In the genomic region with DNA sequence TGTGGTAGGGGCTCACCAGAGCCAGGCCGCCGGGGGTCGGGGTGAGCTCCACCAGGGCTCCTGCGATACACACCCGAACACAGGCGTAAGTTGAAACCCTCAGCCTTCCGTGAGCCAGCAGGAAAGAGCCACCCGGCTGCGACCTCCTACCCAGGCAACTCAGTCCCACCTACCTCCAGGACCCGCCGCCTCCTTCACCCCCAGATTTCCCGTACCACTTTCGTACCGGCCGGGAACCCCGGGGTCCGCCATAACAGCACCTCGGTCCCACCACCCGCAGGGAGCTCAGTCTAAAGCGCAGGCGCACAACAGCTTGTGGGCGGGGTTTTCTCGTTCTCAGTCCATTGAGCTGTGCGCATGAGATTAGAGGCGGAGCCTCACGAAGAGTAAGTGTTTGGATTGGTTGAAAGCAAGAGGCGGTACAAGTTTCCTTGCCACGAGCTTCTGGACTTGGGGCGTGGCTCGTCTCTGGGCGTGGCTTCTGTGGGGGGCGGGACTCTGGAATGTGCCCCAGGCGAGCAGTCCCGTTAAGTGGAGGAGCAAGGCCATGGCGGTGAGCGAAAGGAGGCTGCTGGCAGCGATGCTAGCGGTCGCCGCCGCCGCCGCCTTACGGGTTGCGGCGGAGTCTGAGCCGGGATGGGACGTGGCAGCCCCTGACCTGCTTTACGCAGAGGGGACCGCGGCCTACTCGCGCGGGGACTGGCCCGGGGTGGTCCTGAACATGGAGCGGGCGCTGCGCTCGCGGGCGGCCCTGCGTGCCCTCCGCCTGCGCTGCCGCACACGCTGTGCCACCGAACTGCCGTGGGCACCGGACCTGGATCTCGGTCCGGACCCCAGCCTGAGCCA, we compare ENCODE assay signal across 8 mouse cellular contexts. TPM values are rescaled to one million over a fixed set of nuclear protein-coding genes. Genes with fewer than 3 reads are reported as not detected.
A peak's percentile ranks its signal among the peaks of the same experiment; 100 is the strongest.
DNase-seq lines count a peak whose midpoint lies in the region; ATAC-seq and TF ChIP-seq lines count a peak whose summit lies in the region.

A gene (minus strand): TSS at position 303 of the 846 bp plus-strand sequence.
A gene (plus strand): TSS at position 506 of the 846 bp plus-strand sequence.

- peak within 1 kb of the TSS; percentile 83 for H3K27ac ChIP-seq in embryonic facial prominence, embryonic 13.5 days
- peak within 1 kb of the TSS; percentile 55; the same call in 1 of the 2 replicates for H3K27ac ChIP-seq in kidney, adult 2 months (ENCODE audit: insufficient read depth, low read depth, low read length)
- peak within 1 kb of the TSS; percentile 64 for H3K27ac ChIP-seq in limb, embryonic 12.5 days
- peak within 1 kb of the TSS; percentile 52 for H3K27ac ChIP-seq in midbrain, embryonic 15.5 days
- H3K27ac ChIP-seq in spleen, adult 2 months (ENCODE audit: insufficient read depth, low read length) = no peak within 1 kb of the TSS

- DNase-seq in 3134 (ENCODE audit: extremely low read depth, insufficient read length, low spot score) = peak; percentile 96
- peak; percentile 99 for DNase-seq in adrenal gland, postnatal 36 days
- DNase-seq in heart, adult 18-20 months = peak; percentile 100
- peak; percentile 100 for DNase-seq in kidney, adult 2 months
- peak; percentile 98 to 99 for DNase-seq in spleen, adult 2 months (ENCODE audit: low read depth in 1 of 2, low spot score in 2 of 2)

- peak; percentile 97 for ATAC-seq in embryonic facial prominence, embryonic 13.5 days (ENCODE audit: insufficient number of reproducible peaks, insufficient read depth, low FRiP score, low TSS enrichment, low read depth)
- ATAC-seq in limb, embryonic 12.5 days (ENCODE audit: insufficient number of reproducible peaks, insufficient read depth, low FRiP score, low TSS enrichment, low read depth) = peak; percentile 93
- peak; percentile 96 for ATAC-seq in midbrain, embryonic 15.5 days (replicated peaks)

- peaks cover 13% of the 10 kb centered on the region for H3K4me1 ChIP-seq in embryonic facial prominence, embryonic 13.5 days
- no peaks in the 10 kb centered on the region; the same call in 1 of the 2 replicates for H3K4me1 ChIP-seq in kidney, adult 2 months (ENCODE audit: control insufficient read depth, insufficient read depth, low read length)
- peaks cover 19% of the 10 kb centered on the region for H3K4me1 ChIP-seq in limb, embryonic 12.5 days (replicated peaks)
- peaks cover 16% of the 10 kb centered on the region for H3K4me1 ChIP-seq in midbrain, embryonic 15.5 days
- H3K4me1 ChIP-seq in spleen, adult 2 months (ENCODE audit: control insufficient read depth, insufficient read depth, insufficient read length) = peaks cover 2% of the 10 kb centered on the region

- peak within 1 kb of the TSS; percentile 89 for H3K9ac ChIP-seq in embryonic facial prominence, embryonic 13.5 days
- peak within 1 kb of the TSS; percentile 84 for H3K9ac ChIP-seq in limb, embryonic 12.5 days (replicated peaks)
- H3K9ac ChIP-seq in midbrain, embryonic 15.5 days = peak within 1 kb of the TSS; percentile 66

- peak within 1 kb of the TSS; percentile 95 for H3K4me3 ChIP-seq in embryonic facial prominence, embryonic 13.5 days
- peak within 1 kb of the TSS; percentile 98 for H3K4me3 ChIP-seq in kidney, adult 2 months (ENCODE audit: insufficient read depth, low read depth, low read length)
- H3K4me3 ChIP-seq in limb, embryonic 12.5 days (replicated peaks) = peak within 1 kb of the TSS; percentile 94
- H3K4me3 ChIP-seq in midbrain, embryonic 15.5 days = peak within 1 kb of the TSS; percentile 58
- peak within 1 kb of the TSS; percentile 92 for H3K4me3 ChIP-seq in spleen, adult 2 months (ENCODE audit: extremely low read depth, insufficient read depth, insufficient read length)

- TF ChIP-seq POLR2A in kidney, adult 2 months (IDR thresholded peaks at IDR 0.05; ENCODE audit: low read depth, low read length) = peak; percentile 61
- peak; percentile 25; the same call in 1 of the 2 replicates for TF ChIP-seq POLR2A in spleen, adult 2 months (IDR thresholded peaks at IDR 0.05; ENCODE audit: low read depth, low read length)

- H3K27me3 ChIP-seq in embryonic facial prominence, embryonic 13.5 days = no peaks in the 10 kb centered on the region
- H3K27me3 ChIP-seq in kidney, adult 2 months (replicated peaks; ENCODE audit: control insufficient read depth, insufficient read depth, low read length) = no peaks in the 10 kb centered on the region
- no peaks in the 10 kb centered on the region for H3K27me3 ChIP-seq in limb, embryonic 12.5 days
- no peaks in the 10 kb centered on the region for H3K27me3 ChIP-seq in midbrain, embryonic 15.5 days (replicated peaks)
- H3K27me3 ChIP-seq in spleen, adult 2 months (ENCODE audit: control insufficient read depth, insufficient read depth, low read length) = no peaks in the 10 kb centered on the region

- peak within 1 kb of the TSS; percentile 77 for H3K4me2 ChIP-seq in embryonic facial prominence, embryonic 13.5 days
- H3K4me2 ChIP-seq in limb, embryonic 12.5 days = peak within 1 kb of the TSS; percentile 83
- peak within 1 kb of the TSS; percentile 77 for H3K4me2 ChIP-seq in midbrain, embryonic 15.5 days

- peaks cover 37% of the 10 kb centered on the region for H3K36me3 ChIP-seq in embryonic facial prominence, embryonic 13.5 days
- no peaks in the 10 kb centered on the region; the same call in 1 of the 2 replicates for H3K36me3 ChIP-seq in kidney, adult 2 months (ENCODE audit: control insufficient read depth, insufficient read depth, low read length)
- peaks cover 37% of the 10 kb centered on the region for H3K36me3 ChIP-seq in limb, embryonic 12.5 days
- H3K36me3 ChIP-seq in midbrain, embryonic 15.5 days (replicated peaks) = peaks cover 10% of the 10 kb centered on the region; the same call in 1 of the 2 replicates
- peaks cover 2% of the 10 kb centered on the region; the same call in 1 of the 2 replicates for H3K36me3 ChIP-seq in spleen, adult 2 months (ENCODE audit: control insufficient read depth, insufficient read depth, low read length)

- TF ChIP-seq CTCF in kidney, adult 2 months (conservative IDR thresholded peaks at IDR 0.05; ENCODE audit: insufficient read depth, insufficient read length, low read depth, low read length) = no peak
- no peak for TF ChIP-seq CTCF in spleen, adult 2 months (IDR thresholded peaks at IDR 0.05; ENCODE audit: extremely low read depth, insufficient read depth, insufficient read length, insufficient replicate concordance)

- H3K9me3 ChIP-seq in embryonic facial prominence, embryonic 13.5 days = no peaks in the 10 kb centered on the region
- no peaks in the 10 kb centered on the region for H3K9me3 ChIP-seq in limb, embryonic 12.5 days
- no peaks in the 10 kb centered on the region for H3K9me3 ChIP-seq in midbrain, embryonic 15.5 days

- WGBS in embryonic facial prominence, embryonic 13.5 days = under 1% methylated on average over 68 of the region's 71 CpGs
- WGBS in kidney, adult 2 months = under 1% methylated on average over 71 of the region's 71 CpGs
- under 1% methylated on average over 66 of the region's 71 CpGs for WGBS in limb, embryonic 12.5 days
- under 1% methylated on average over 55 of the region's 71 CpGs for WGBS in midbrain, embryonic 15.5 days
- under 1% methylated on average over 70 of the region's 71 CpGs for WGBS in spleen, adult 2 months

RNA-seq across cellular contexts. Expression of the first gene that starts in this region (rescaled TPM):
- 10 to 100 TPM; 25.8 to 26.6 TPM for total RNA-seq in adrenal gland, postnatal 36 days (2021)
- polyA plus RNA-seq in embryonic facial prominence, embryonic 13.5 days (2015; fragmentation: Nextera tagmentation; extraction: Ambion mirVana) = 33.0 and 40.7 TPM in 2 replicates
- 10 to 100 TPM; 24.8 to 26.5 TPM for total RNA-seq in heart, adult 18-20 months (2021)
- polyA plus RNA-seq in kidney, adult 2 months (2012; rRNA removed) = 9.9 and 11.8 TPM in 2 replicates
- 41.6 and 45.3 TPM in 2 replicates for polyA plus RNA-seq in limb, embryonic 12.5 days (2016; fragmentation: Nextera tagmentation; extraction: Ambion mirVana)
- polyA plus RNA-seq in midbrain, embryonic 15.5 days (2015; fragmentation: Nextera tagmentation; extraction: Ambion mirVana) = 26.8 and 31.0 TPM in 2 replicates
- 2.3 and 2.7 TPM in 2 replicates for polyA plus RNA-seq in spleen, adult 2 months (2012; rRNA removed)

RNA-seq across cellular contexts. Expression of the second gene that starts in this region (rescaled TPM):
- 10 to 100 TPM; 27.4 to 30.5 TPM for total RNA-seq in adrenal gland, postnatal 36 days (2021)
- polyA plus RNA-seq in embryonic facial prominence, embryonic 13.5 days (2015; fragmentation: Nextera tagmentation; extraction: Ambion mirVana) = 58.0 and 64.9 TPM in 2 replicates
- 1 to 10 TPM; 9.4 to 9.9 TPM for total RNA-seq in heart, adult 18-20 months (2021)
- polyA plus RNA-seq in kidney, adult 2 months (2012; rRNA removed) = 16.0 and 18.0 TPM in 2 replicates
- polyA plus RNA-seq in limb, embryonic 12.5 days (2016; fragmentation: Nextera tagmentation; extraction: Ambion mirVana) = 29.6 and 30.0 TPM in 2 replicates
- polyA plus RNA-seq in midbrain, embryonic 15.5 days (2015; fragmentation: Nextera tagmentation; extraction: Ambion mirVana) = 10.2 and 11.1 TPM in 2 replicates
- polyA plus RNA-seq in spleen, adult 2 months (2012; rRNA removed) = 5.9 and 8.1 TPM in 2 replicates
